Mouse (Mus musculus) stomach, embryonic 16.5 days (tissue): Measurements from ENCODE around the gene St3gal4. TPM values are rescaled to one million over a fixed set of nuclear protein-coding genes. Genes with fewer than 3 reads are reported as not detected.

ENCODE experiments used
- ATAC-seq: fragments of 200-750 bp; cut with Nextera tagmentation; 2 replicates; pipeline ENCODE4 v1.8.0; 2017; ENCODE audit warnings: moderate number of reproducible peaks, moderate TSS enrichment; ENCODE audit not compliant: insufficient read depth, low FRiP score
- H3K27ac ChIP-seq: fragments of 300-500 bp; sonication (generic); 2 replicates; pipeline ENCODE4 v1.5.1; 2014; ENCODE audit warnings: low read length
- H3K27me3 ChIP-seq: fragments of 300-500 bp; sonication (generic); 2 replicates; pipeline ENCODE4 v1.6.1; 2014; ENCODE audit warnings: low read length, control low read depth, mixed read lengths; ENCODE audit not compliant: control insufficient read depth, insufficient read depth
- H3K36me3 ChIP-seq: fragments of 300-500 bp; sonication (generic); 2 replicates; pipeline ENCODE4 v1.6.1; 2014; ENCODE audit warnings: low read length; ENCODE audit not compliant: control insufficient read depth, insufficient read depth
- H3K4me1 ChIP-seq: fragments of 300-500 bp; sonication (generic); 2 replicates; pipeline ENCODE4 v1.6.1; 2014; ENCODE audit warnings: low read length, control low read depth, mixed read lengths; ENCODE audit not compliant: control insufficient read depth, insufficient read depth
- H3K4me2 ChIP-seq: fragments of 300-500 bp; sonication (generic); 2 replicates; pipeline ENCODE4 v1.6.1; 2014; ENCODE audit warnings: low read depth, low read length, mixed read lengths
- H3K4me3 ChIP-seq: fragments of 300-500 bp; sonication (generic); replicated peaks from 2 replicates; pipeline ENCODE4 v1.5.1; 2014; ENCODE audit warnings: mild to moderate bottlenecking, low read length
- H3K9ac ChIP-seq: fragments of 300-500 bp; sonication (generic); 2 replicates; pipeline ENCODE4 v1.6.1; 2014; ENCODE audit warnings: low read length
- H3K9me3 ChIP-seq: fragments of 300-500 bp; sonication (generic); replicated peaks from 2 replicates; pipeline ENCODE4 v1.6.1; 2016; ENCODE audit warnings: low read length, control low read depth; ENCODE audit not compliant: control insufficient read depth
- WGBS: fragments of 180-500 bp; shearing (Covaris S2); extraction: QIAGEN DNeasy Blood & Tissue Kit; methylation state at CpG from one replicate; pipeline ENCODE4 v1.1.7; 2014; 5-methylcytosine and 5-hydroxymethylcytosine counted together
- polyA plus RNA-seq: library from polyadenylated mRNA; unstranded; fragments of >200 nt; fragmentation: Nextera tagmentation; extraction: Ambion mirVana; gene quantifications from 2 replicates; pipeline ENCODE4 v1.2.1, GENCODE M21; 2015

Gene St3gal4
- polyA plus RNA-seq: 50.5 and 53.1 TPM in 2 replicates

- Histone ChIP-seq H3K4me1 (peaks cover 21% of the 10 kb centered on the region), H3K4me2 (peak within 1 kb of the TSS; percentile 67; the same call in 1 of the 2 replicates), H3K4me3 (no peak within 1 kb of the TSS; the same call in 1 of the 2 replicates), H3K27ac (peak within 1 kb of the TSS; percentile 91), H3K9me3 (no peaks in the 10 kb centered on the region), H3K27me3 (no peaks in the 10 kb centered on the region), H3K36me3 (no peaks in the 10 kb centered on the region), H3K9ac (no peak within 1 kb of the TSS)
- no peak for ATAC-seq
- WGBS: 81% methylated on average over 6 of the region's 6 CpGs
These were observed at the start of gene St3gal4 for GRCm38 (mm10) chr9:35119168-35119567. St3gal4 (minus strand) TSS chr9:35119268.

- no peak overlapping the region for H3K4me2 ChIP-seq
- H3K27me3 ChIP-seq: no peaks in the 10 kb centered on the region
- no peak overlapping the region for H3K9ac ChIP-seq
- H3K27ac ChIP-seq: no peak overlapping the region
- 57% methylated on average over 9 of the region's 9 CpGs for WGBS
- H3K9me3 ChIP-seq: no peaks in the 10 kb centered on the region
- no peak for ATAC-seq
- H3K4me1 ChIP-seq: no peaks in the 10 kb centered on the region
- no peak overlapping the region for H3K4me3 ChIP-seq
- 0 out of 2 replicates have a peak, but pooled peaks cover 5% of the 10 kb centered on the region for H3K36me3 ChIP-seq
These were observed 47.9 kb upstream of the St3gal4 start for GRCm38 (mm10) chr9:35166798-35167635.

GRCm38 (mm10) chr9:35166144-35166797 lies 47.2 kb upstream of the St3gal4 start:
- Histone ChIP-seq H3K4me2 (no peak overlapping the region), H3K27ac (no peak overlapping the region), H3K27me3 (no peaks in the 10 kb centered on the region), H3K9me3 (no peaks in the 10 kb centered on the region), H3K36me3 (0 out of 2 replicates have a peak, but pooled peaks cover 5% of the 10 kb centered on the region), H3K4me3 (no peak overlapping the region), H3K4me1 (no peaks in the 10 kb centered on the region), H3K9ac (peak overlapping the region; percentile 26; the same call in 1 of the 2 replicates)
- peak; percentile 57; the same call in 1 of the 2 replicates for ATAC-seq
- 29% methylated on average over 3 of the region's 3 CpGs for WGBS

- H3K9me3 ChIP-seq: no peaks in the 10 kb centered on the region
- H3K4me2 ChIP-seq: no peak overlapping the region
- H3K36me3 ChIP-seq: no peaks in the 10 kb centered on the region
- no peak overlapping the region for H3K27ac ChIP-seq
- H3K9ac ChIP-seq: no peak overlapping the region
- 68% methylated on average over 5 of the region's 5 CpGs for WGBS
- no peaks in the 10 kb centered on the region for H3K4me1 ChIP-seq
- H3K4me3 ChIP-seq: no peak overlapping the region
- no peaks in the 10 kb centered on the region for H3K27me3 ChIP-seq
- ATAC-seq: no peak; the same call in 1 of the 2 replicates
These were observed 45.2 kb upstream of the St3gal4 start for GRCm38 (mm10) chr9:35164142-35164874.

- H3K4me2 ChIP-seq: no peak overlapping the region
- no peaks in the 10 kb centered on the region for H3K36me3 ChIP-seq
- ATAC-seq: no peak
- H3K9me3 ChIP-seq: no peaks in the 10 kb centered on the region
- no peak overlapping the region for H3K27ac ChIP-seq
- no peak overlapping the region for H3K9ac ChIP-seq
- no peaks in the 10 kb centered on the region for H3K4me1 ChIP-seq
- H3K27me3 ChIP-seq: no peaks in the 10 kb centered on the region
- H3K4me3 ChIP-seq: no peak overlapping the region
- WGBS: 89% methylated on average over 11 of the region's 11 CpGs
These were observed 44.1 kb upstream of the St3gal4 start for GRCm38 (mm10) chr9:35163011-35163690.

GRCm38 (mm10) chr9:35161721-35162120 lies 42.7 kb upstream of the St3gal4 start:
- Histone ChIP-seq H3K4me2 (no peak overlapping the region), H3K36me3 (no peaks in the 10 kb centered on the region), H3K27me3 (no peaks in the 10 kb centered on the region), H3K4me3 (no peak overlapping the region), H3K9ac (no peak overlapping the region), H3K9me3 (no peaks in the 10 kb centered on the region), H3K27ac (no peak overlapping the region), H3K4me1 (peaks cover 5% of the 10 kb centered on the region; the same call in 1 of the 2 replicates)
- ATAC-seq: no peak
- 86% methylated on average over 7 of the region's 7 CpGs for WGBS

- H3K9me3 ChIP-seq: no peaks in the 10 kb centered on the region
- peaks cover 7% of the 10 kb centered on the region; the same call in 1 of the 2 replicates for H3K4me1 ChIP-seq
- H3K4me3 ChIP-seq: no peak overlapping the region
- no peaks in the 10 kb centered on the region for H3K27me3 ChIP-seq
- H3K36me3 ChIP-seq: no peaks in the 10 kb centered on the region
- H3K9ac ChIP-seq: no peak overlapping the region
- H3K4me2 ChIP-seq: no peak overlapping the region
- 55% methylated on average over 2 of the region's 2 CpGs for WGBS
- ATAC-seq: no peak
- no peak overlapping the region for H3K27ac ChIP-seq
These were observed 41.6 kb upstream of the St3gal4 start for GRCm38 (mm10) chr9:35160662-35161061.

- ATAC-seq: no peak
- 82% methylated on average over 3 of the region's 3 CpGs for WGBS
These were observed 39.4 kb upstream of the St3gal4 start for GRCm38 (mm10) chr9:35158477-35158876.

More at GRCm38 (mm10) chr9:35158477-35158876, 39.4 kb upstream of the St3gal4 start:
- Histone ChIP-seq H3K4me1 (peaks cover 7% of the 10 kb centered on the region; the same call in 1 of the 2 replicates), H3K4me2 (no peak overlapping the region), H3K36me3 (no peaks in the 10 kb centered on the region), H3K9me3 (no peaks in the 10 kb centered on the region), H3K27me3 (no peaks in the 10 kb centered on the region), H3K9ac (no peak overlapping the region), H3K27ac (no peak overlapping the region), H3K4me3 (no peak overlapping the region)
